Mouse (Mus musculus) testis, postnatal 10 days (tissue): ENCODE measurements around the gene Rgsl1.
A peak's percentile ranks its signal among the peaks of the same experiment; 100 is the strongest.
"Not testable (repeated sequence)": the region's sequence is repeated elsewhere in the genome, so short reads cannot be mapped to it uniquely, and the experiment has no call there.

Experiments
- DNase-seq: peaks from one replicate; pipeline ENCODE4 v3.0.0; 2021; ENCODE audit warnings: low spot score

Rgsl1 gene

DNA sequence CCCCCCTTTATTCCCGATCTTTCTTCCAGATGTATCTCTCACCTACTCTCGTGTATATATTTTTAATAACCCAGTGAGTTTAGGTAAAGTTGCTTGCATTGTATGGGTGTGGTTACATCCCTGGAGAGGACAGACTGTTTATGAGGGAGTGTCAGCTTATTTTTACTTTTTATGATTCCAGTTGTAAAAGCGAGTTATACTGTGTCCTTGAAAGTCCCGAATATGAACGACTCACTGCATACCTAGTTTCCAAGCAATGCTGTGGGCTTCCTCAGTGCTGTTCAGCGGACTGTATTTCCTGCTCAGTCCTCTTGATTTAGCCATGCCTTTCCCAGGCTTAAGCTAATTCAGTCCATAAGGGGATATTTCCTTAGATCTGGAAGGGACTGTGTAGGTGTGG lies 68.8 kb downstream of the Rgsl1 start:
- DNase-seq = no peak

DNA sequence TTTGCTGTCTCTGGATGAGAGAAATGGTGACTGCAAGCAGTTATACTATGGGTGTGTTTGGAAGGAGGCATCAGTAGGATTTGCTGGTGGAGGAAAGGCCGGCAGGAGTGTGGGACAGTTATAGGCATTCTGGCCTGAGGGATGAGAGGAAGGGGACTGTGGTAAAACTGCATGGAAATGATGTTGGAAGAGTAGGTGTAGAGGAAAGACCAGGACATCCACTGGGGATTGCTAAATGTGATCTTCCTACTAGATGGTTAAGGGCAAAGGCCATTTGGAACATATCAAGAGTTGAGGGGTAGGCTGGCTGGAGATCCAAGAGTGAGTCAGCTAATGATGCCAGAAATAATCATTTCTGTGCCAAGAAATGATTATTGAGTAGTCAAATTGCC lies 73.2 kb downstream of the Rgsl1 start:
- no peak for DNase-seq

DNA sequence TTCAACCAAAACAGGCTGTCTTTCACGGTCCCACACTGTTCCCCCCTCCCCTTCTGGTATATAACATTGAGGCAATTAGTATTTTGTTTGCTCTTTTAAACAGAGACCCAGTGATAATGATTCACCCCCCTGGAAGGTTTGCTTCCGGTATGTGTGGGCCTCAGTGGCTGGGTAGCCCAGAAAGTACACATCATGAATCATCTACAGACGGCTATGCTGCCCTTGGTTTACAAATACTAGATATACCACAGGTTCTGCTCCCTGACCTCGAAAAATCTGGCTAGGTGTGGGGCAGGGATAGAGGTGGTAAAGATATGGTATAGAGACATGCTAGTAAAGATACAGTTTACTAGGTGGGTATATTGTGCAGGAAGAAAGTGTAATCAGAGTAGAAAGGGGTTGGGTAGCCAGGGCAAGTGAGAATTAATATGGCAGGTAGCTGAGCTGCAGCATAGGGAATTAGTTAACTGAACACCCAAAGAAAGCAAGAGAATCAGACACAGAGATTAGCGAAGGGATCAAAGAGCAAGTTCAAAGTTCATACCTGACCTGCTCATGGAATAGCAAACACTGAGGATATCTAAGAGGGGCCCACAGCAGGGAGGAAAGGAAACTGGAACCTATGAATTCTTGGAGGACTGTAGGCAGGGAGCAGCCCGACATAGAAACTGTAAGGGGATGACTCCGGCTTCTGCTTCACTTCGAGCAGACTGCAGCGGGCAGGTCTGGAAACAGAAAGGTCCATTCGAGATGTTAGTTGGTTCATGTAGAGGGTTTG lies 73.8 kb downstream of the Rgsl1 start:
- no peak for DNase-seq

DNA sequence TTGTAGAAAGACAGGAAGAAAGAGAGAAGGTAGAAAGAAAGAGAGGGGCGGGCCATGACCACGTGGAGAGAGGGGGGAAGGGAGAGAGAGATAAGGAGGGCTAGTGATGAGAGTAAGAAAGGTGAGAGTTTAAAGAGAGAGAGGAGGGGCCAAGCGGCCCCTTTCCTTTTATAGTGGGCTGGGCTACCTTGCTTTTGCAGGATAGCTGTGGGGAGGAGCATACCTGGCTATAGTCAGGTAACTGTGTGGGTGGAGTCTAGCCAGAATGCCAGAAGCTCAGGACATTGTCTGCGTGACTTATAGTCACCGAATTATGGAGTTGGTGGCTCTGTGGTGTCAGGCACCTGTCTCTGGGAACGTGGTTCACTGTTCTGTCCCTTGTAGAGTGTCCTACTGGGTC lies 74.4 kb downstream of the Rgsl1 start:
- not testable (repeated sequence) for DNase-seq

DNA sequence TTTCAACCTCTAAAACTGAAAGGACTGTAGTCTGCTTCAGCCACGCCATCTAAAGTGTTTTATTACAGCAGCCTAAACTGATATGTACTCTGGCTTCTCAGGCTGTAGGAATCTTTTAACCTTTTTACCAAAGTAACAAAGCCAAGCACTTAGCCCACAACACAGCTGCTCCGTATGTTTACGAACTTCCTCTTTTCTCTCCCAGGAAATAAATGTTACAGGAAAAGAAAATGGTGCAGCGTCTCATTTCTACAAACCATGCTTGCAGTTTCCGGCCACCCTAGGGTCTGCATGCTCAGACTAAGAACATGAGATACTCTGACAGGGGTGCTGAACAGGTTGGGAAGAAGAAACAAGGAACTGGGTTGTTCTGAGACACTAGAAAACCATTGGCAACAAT lies 75.5 kb downstream of the Rgsl1 start:
- no peak for DNase-seq

DNA sequence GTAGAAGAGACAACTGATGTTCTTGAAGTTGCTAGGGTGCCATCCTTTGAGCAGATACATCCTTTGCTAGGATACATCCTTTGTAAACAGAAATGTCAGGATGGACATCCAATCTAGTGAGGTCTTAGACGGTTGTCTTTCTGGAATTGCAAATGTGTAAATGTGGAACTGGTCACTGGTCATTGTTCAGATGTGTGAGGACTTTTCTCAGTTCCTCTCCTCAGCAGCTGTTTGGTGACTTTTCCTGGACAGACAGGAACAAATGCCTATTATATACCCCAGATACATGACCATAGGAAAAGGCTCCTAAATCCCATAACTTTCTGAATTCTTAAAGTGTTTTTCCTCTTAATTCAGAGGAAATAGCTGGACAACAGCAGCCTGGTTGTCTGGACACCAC lies 76.7 kb downstream of the Rgsl1 start:
- DNase-seq = no peak

DNA sequence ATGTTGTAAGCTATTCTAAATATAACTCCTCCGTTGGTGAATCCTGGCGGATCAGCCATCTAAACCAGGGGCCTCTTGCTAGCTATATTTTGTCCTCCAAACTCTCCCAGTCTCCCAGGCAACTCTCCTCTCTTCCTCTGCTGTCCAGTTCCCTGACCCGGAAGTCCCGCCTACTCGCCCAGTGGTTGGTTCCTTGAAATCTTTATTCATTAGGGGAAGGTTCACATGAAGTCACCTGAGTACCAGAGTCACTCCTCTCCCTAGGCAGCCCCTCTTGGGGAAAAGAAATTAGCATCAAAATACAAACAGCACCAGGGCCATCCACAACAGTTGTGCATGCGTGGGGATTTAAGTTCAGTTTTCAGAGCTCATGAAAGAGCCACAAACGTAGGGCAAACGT lies 77.6 kb downstream of the Rgsl1 start:
- DNase-seq = no peak

DNA sequence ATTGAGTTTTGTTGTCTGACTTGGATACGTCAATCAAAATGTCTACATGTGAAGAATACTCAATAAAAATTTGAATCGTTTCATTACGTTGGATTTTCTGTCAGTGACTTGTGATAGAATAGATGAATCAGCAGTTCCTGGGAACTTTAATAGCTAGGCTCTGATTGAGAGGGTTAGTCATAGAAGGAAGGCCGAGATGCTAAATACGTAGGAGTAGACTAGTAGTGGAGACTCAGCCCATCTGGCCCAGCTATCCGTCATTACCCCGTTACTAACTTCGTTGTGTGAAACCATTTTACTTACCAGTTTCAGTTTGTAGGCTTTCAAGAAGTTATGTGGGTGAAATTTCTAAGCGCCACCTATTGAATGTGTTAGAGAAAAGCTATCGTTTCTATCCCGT lies 79.8 kb downstream of the Rgsl1 start:
- no peak for DNase-seq

DNA sequence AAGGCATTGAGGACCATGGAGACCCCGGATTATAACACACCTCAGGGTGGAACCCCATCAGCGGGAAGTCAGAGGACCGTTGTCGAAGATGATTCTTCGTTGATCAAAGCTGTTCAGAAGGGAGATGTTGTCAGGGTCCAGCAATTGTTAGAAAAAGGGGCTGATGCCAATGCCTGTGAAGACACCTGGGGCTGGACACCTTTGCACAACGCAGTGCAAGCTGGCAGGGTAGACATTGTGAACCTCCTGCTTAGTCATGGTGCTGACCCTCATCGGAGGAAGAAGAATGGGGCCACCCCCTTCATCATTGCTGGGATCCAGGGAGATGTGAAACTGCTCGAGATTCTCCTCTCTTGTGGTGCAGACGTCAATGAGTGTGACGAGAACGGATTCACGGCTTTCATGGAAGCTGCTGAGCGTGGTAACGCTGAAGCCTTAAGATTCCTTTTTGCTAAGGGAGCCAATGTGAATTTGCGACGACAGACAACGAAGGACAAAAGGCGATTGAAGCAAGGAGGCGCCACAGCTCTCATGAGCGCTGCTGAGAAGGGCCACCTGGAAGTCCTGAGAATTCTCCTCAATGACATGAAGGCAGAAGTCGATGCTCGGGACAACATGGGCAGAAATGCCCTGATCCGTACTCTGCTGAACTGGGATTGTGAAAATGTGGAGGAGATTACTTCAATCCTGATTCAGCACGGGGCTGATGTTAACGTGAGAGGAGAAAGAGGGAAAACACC lies 90.0 kb downstream of the Rgsl1 start:
- DNase-seq = no peak

DNA sequence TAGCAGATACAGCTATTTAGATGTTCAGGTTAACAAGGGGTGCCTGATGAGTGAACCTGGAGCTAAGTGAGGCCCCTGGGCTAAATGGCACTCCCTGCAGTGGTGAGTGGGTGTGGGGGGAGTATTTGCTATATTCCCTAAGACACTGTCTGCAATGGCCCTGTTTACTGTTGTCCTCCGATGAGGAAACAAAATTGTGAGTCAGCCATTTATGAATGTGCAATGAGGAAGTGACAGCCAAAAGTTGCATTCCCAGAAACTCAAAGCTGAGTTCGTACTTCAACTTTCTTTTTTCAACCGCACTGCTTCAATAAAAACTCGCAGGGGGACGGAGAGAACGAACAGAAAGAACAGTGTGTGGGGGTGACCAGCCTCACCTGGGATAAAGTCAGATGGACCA lies 91.4 kb downstream of the Rgsl1 start:
- no peak for DNase-seq

DNA sequence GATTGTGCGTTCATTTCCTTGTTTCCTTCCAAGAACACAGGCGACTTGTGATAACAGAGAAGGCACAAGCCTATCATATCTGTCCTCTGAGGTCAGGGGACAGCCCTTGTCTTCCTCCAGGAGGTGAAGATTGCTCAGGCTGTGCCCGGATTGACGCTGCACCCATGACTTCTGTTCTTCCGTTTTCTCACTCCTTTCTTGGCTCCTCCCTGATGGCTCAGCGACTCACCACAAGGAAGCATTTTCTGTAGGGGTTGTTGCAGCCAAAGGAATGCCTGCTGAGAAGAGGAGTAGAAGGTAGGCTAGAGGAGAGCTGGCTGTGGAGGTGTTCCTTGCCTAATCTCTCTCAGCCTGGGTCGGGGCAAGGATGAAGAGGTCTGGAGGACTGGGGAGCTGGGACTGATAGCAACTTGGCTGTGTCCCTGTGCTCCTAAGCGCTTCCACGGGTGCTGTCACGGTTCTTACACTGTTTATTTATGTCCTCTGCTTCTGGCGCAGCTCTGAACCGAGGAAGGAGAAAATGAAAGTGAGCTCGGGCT lies 92.1 kb downstream of the Rgsl1 start:
- DNase-seq = no peak

DNA sequence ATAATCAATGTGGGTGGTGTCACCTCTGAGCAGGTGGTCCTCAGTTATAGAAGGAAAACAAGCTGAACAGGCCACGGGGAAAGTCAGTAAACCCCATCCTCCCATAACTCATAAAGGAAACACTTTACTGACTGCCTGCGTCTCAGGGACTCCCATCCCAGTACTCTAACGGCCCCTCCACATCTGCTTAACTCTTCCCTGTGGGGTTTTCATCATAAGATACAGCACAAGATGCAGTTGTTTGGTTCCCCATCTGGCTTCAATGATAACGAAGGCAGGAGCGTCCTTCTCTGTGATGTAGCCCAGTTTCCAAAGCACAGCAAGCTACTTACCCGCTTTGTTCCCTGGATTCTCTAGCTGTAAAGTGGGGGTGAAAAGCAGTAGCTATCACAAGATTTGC lies 93.9 kb downstream of the Rgsl1 start:
- DNase-seq = no peak

DNA sequence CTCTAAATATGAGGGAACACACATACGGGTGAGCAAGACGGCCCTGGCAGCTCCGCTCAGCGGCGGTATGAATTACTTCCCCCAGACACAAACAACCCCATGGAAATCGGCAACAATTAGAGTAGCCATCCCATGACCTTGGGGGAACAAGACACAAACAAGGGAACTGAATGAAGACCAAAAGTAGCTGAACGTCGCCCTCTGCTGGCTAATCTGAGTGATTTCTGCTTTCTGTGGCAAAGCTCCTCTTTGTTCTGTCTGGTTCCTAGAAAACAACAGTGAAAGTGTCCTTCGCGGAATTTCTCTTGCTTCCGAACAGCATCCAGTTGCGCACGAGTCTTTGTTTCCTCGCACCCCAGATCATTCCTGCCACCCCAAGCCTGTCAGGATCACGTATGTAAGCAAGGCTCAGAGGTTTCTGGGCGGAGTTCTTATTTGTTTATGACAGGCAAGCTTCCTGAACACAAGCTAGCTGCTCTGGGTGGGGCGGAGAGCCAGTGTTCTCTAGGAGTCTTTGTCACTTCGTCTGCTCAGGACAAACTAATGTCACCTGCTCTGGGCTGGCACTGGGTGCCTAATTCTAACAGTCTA lies 94.6 kb downstream of the Rgsl1 start, which contains the start of gene Rnasel:
Gene Rnasel (plus strand): TSS at position 216 of the 591 bp plus-strand sequence.
- DNase-seq = peak; percentile 85

DNA sequence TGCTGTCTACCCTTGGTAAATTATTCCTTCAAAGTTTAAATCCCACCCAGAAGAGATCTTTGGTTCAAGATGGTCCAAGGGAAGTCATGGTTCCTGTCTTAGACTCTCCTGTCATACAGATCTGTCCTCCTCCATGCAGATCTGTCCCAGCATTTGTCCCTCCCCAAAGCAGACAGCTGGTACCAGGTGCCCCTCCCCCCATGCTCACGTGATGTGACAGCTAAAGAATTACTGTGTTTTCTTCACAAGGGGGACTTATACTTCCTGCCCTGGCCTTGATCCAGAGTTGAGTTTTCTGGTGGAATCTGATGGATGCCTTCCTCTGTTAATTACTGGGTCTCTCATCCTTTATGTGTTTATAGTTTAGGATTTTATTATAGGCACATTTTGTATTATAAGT lies 95.4 kb downstream of the Rgsl1 start:
- DNase-seq = peak; percentile 89

DNA sequence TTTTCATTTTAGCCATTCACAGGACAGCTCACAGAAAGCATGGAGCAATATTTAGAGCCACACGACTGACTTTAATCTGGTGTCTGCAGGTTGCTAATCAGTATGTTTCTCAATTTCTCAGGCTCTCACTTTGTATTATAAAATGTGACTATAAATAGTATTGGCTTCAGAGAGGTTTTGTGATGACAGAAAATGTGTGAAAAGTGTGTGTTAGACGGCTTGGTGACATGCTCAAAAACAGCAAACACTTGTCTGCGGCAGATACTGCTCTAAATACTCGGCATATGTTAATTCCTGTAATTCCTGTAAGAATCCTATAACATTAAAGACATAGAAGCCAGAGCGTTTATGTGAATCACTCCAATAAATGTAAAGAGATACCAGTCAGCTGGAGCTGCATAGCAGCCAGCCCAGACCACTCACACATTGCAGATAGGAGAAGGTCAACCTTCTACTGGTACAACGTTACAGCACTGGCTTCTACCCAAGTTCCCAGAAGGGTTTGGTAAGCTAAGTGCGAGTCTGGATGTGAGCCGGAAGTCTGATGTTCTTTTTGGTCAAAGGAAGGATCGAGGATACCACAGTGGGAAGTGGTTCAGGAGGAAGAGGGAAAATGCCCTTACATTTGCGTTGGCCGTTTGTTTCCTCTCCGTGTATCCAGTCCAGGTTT lies 95.9 kb downstream of the Rgsl1 start:
- no peak for DNase-seq

DNA sequence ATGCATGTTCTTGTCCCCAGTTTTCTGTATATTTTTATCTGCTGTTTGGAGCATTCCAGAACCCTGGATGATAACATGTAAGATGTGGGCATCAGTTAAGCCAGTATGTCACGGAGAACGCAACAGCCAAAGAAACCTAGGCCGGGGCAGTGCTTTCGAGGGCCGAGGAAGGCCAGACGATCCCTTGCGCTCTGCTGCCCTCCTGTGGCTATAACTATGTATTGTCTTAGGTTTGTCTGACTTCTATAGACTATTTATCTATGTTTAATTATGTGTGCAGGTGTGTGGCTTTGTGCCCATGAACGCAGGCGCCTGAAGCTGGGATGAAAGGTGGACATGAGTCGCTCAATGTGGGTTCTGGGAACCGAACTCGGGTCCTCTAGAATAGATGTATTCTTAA lies 97.2 kb downstream of the Rgsl1 start:
- DNase-seq = peak; percentile 81

DNA sequence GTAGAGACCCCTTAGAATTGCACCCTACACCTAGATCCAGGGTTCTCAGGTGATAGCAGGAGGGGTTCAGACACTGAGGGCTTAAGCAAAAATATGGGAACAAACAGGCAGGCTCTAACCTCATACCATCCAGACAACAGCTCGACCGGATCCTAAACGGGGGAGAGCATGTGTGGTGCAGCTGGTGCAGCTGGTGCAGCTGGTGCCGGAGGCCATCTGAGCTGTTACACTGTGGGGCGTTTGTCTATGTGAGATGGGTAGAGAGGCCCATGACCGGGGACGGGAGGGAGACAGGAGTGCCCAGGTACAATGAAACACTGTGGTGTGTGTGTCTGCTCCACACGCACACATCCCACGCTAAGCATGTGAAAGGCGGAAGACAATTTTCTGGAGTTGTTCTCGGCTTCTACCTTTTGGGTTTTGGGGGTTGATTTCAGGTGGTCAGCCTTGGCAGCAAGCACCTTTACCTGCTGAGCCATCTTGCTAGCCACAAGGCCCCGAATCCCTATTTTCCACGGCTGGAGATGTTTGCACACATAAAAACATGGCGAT lies 97.7 kb downstream of the Rgsl1 start:
- DNase-seq = no peak

DNA sequence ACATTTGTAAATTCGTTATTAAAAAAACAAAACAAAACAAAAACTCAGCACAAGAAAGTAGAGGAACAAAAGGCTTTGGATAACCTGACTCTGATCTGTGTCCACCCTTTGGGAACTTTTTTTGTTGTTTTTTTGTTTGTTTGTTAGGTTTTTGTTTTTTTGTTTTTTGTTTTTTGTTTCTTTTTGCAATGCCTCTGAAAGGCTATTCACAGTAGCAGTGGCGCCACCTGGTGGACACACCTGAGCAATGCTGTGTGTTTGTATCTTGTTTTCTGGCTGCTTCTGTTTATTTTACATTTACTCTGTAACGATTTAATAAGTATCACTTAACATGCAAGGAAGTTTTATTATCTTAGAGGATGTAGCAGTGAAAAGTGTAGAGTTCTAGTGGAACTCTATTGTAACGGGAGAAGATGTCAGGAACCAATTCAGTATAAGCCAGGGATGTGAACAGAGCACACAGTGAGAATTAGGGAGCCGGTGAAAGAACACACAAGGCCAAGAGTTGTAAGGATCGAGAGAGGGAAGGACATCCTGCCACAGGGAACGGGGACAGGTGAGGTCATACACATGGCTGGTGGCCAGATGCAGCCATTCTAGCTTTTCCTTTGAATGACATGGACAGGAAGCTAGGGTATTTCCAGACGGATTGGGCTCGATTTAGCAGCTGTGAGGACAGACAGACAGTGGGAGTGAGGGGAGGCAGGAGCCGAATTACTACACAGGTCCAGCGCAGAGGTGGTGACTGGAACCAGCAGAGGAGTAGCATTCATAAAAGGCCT lies 101.4 kb downstream of the Rgsl1 start:
- peak; percentile 94 for DNase-seq

DNA sequence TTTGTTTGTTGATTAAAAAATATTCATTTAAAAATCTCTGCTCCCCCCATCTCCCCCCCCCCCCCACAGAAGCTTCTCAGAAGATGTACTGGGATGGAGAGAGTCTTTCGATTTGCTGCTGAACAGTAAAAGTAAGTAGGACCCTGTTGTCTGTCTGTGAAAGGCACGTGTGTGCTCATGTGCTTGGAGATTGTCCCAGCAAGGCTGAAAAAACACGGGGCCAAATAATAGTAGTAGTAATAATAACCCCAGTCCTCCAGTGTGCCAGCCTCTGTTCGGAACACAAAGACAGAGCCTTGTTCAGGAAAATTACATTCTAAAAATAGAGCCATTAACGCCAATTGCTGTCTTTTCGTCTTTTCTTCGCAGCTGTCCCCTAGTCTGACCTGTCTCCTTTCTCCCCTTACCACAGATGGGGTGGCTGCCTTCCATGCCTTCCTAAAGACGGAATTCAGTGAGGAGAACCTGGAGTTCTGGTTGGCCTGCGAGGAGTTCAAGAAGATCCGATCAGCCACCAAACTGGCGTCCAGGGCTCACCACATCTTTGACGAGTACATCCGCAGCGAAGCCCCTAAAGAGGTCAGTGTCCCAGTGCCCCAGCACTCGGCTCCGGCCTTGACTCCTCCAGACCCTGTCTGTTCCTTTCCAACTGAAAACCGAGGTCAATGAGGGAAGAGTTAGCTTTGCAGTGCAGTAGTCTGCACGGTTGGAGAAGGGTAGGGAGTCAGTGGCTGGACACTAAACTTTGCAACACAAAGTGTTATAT lies 102.2 kb downstream of the Rgsl1 start:
- DNase-seq = peak; percentile 49

DNA sequence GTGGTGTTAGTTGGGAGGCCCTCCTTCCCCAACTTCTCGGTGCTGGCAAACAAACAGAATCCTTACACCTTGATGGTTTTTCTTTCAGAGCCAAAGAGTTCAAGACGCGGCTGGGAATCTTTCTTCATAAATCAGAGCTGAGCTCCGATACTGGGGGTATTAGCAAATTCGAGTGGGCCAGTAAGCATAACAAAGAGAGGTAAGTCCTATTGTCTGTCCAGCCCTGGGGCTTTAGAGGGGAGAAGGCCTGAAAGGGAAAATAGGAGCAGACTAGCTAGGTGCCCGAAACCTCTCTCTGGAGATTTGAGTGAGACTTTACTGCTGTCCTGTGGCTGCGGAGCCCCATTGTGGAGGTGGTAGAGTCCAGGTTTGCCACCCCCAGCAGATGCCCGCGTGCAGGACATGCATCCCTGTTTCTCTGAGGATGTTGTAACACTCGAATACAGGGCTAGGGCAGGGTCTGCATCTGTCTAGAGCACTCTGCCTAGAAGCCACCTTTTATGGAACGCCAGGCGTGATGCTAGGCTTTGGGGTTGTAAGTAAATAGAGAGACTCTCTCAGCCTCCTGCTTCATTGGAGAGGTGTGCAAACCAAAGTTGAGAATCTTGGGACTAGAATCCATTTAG lies 103.1 kb downstream of the Rgsl1 start:
- no peak for DNase-seq
